Mouse (Mus musculus): ENCODE data around the gene Sar1b. TPM values are rescaled to one million over a fixed set of nuclear protein-coding genes. Genes with fewer than 3 reads are reported as not detected.
"Not testable (repeated sequence)": the region's sequence is repeated elsewhere in the genome, so short reads cannot be mapped to it uniquely, and the experiment has no call there.

The Sar1b gene
- polyA plus RNA-seq, 1 experiment from 2014 or later = 125 TPM

- 86% methylated on average over 5 of the region's 5 CpGs for WGBS
- H3K4me3 ChIP-seq; H3K27me3 ChIP-seq (ENCODE audit: insufficient read depth, poor library complexity, severe bottlenecking); DNase-seq (ENCODE audit: low spot score); H3K27ac ChIP-seq; H3K36me3 ChIP-seq; H3K9me3 ChIP-seq: not testable (repeated sequence)
- peaks cover 13% of the 10 kb centered on the region for H3K4me1 ChIP-seq
Observed at GRCm38 (mm10) chr11:51758207-51758606, 5.3 kb upstream of the Sar1b start.

- Histone ChIP-seq H3K9me3 (no peaks in the 10 kb centered on the region), H3K36me3 (no peaks in the 10 kb centered on the region), H3K27me3 (ENCODE audit: insufficient read depth, poor library complexity, severe bottlenecking) (0 out of 2 replicates have a peak, but pooled peaks cover 5% of the 10 kb centered on the region), H3K27ac (no peak overlapping the region), H3K4me1 (peaks cover 14% of the 10 kb centered on the region), H3K4me3 (no peak overlapping the region)
- WGBS = 84% methylated on average over 2 of the region's 2 CpGs
- DNase-seq (ENCODE audit: low spot score) = no peak
Observed at GRCm38 (mm10) chr11:51759251-51759650, 4.2 kb upstream of the Sar1b start.

GRCm38 (mm10) chr11:51759941-51760657, 3.4 kb upstream of the Sar1b start:
- Histone ChIP-seq H3K27me3 (ENCODE audit: insufficient read depth, poor library complexity, severe bottlenecking) (0 out of 2 replicates have a peak, but pooled peaks cover 5% of the 10 kb centered on the region), H3K4me3 (no peak overlapping the region), H3K36me3 (no peaks in the 10 kb centered on the region), H3K4me1 (peaks cover 13% of the 10 kb centered on the region), H3K27ac (no peak overlapping the region), H3K9me3 (no peaks in the 10 kb centered on the region)
- DNase-seq (ENCODE audit: low spot score) = no peak
- 78% methylated on average over 6 of the region's 6 CpGs for WGBS

- Histone ChIP-seq H3K27ac (no peak overlapping the region), H3K4me1 (peaks cover 10% of the 10 kb centered on the region), H3K27me3 (ENCODE audit: insufficient read depth, poor library complexity, severe bottlenecking) (0 out of 2 replicates have a peak, but pooled peaks cover 5% of the 10 kb centered on the region), H3K4me3 (no peak overlapping the region), H3K9me3 (no peaks in the 10 kb centered on the region), H3K36me3 (no peaks in the 10 kb centered on the region)
- no peak for DNase-seq (ENCODE audit: low spot score)
- WGBS = 68% methylated on average over 5 of the region's 5 CpGs
Observed at GRCm38 (mm10) chr11:51761241-51761640, 2.2 kb upstream of the Sar1b start.

- Histone ChIP-seq H3K4me1 (peaks cover 19% of the 10 kb centered on the region), H3K27ac (peak overlapping the region; percentile 90), H3K27me3 (ENCODE audit: insufficient read depth, poor library complexity, severe bottlenecking) (0 out of 2 replicates have a peak, but pooled peaks cover 5% of the 10 kb centered on the region), H3K9me3 (no peaks in the 10 kb centered on the region), H3K36me3 (0 out of 2 replicates have a peak, but pooled peaks cover 4% of the 10 kb centered on the region), H3K4me3 (peak overlapping the region; percentile 94)
- 5% methylated on average over 13 of the region's 13 CpGs for WGBS
- no peak for DNase-seq (ENCODE audit: low spot score)
Observed at GRCm38 (mm10) chr11:51763955-51764354, 468 bp downstream of the Sar1b start.

- Histone ChIP-seq H3K4me1 (peaks cover 19% of the 10 kb centered on the region), H3K27me3 (ENCODE audit: insufficient read depth, poor library complexity, severe bottlenecking) (0 out of 2 replicates have a peak, but pooled peaks cover 5% of the 10 kb centered on the region), H3K27ac (no peak overlapping the region), H3K9me3 (no peaks in the 10 kb centered on the region), H3K4me3 (peak overlapping the region; percentile 94; the same call in 1 of the 2 replicates), H3K36me3 (0 out of 2 replicates have a peak, but pooled peaks cover 4% of the 10 kb centered on the region)
- no peak for DNase-seq (ENCODE audit: low spot score)
- WGBS = 85% methylated on average over 4 of the region's 4 CpGs
Observed at GRCm38 (mm10) chr11:51764816-51765215, 1.3 kb downstream of the Sar1b start.

GRCm38 (mm10) chr11:51767579-51768220, 4.2 kb downstream of the Sar1b start:
- H3K4me3 ChIP-seq = no peak overlapping the region
- H3K36me3 ChIP-seq = peaks cover 10% of the 10 kb centered on the region; the same call in 1 of the 2 replicates
- no peaks in the 10 kb centered on the region for H3K27me3 ChIP-seq (ENCODE audit: insufficient read depth, poor library complexity, severe bottlenecking)
- H3K9me3 ChIP-seq = no peaks in the 10 kb centered on the region
- no peak overlapping the region for H3K27ac ChIP-seq
- DNase-seq (ENCODE audit: low spot score) = no peak
- 78% methylated on average over 8 of the region's 8 CpGs for whole genome bisulfite sequencing
- H3K4me1 ChIP-seq = peaks cover 19% of the 10 kb centered on the region

GRCm38 (mm10) chr11:51768296-51768695, 4.8 kb downstream of the Sar1b start:
- Histone ChIP-seq H3K27me3 (ENCODE audit: insufficient read depth, poor library complexity, severe bottlenecking) (no peaks in the 10 kb centered on the region), H3K9me3 (no peaks in the 10 kb centered on the region), H3K36me3 (peaks cover 13% of the 10 kb centered on the region; the same call in 1 of the 2 replicates), H3K27ac (no peak overlapping the region), H3K4me3 (no peak overlapping the region), H3K4me1 (peaks cover 19% of the 10 kb centered on the region)
- WGBS = 68% methylated on average over 5 of the region's 5 CpGs
- DNase-seq (ENCODE audit: low spot score) = no peak

GRCm38 (mm10) chr11:51775507-51775906, 12.0 kb downstream of the Sar1b start:
- Histone ChIP-seq H3K27me3 (ENCODE audit: insufficient read depth, poor library complexity, severe bottlenecking) (no peaks in the 10 kb centered on the region), H3K4me1 (no peaks in the 10 kb centered on the region)
- 87% methylated on average over 3 of the region's 3 CpGs for WGBS

GRCm38 (mm10) chr11:51777478-51777877, 14.0 kb downstream of the Sar1b start:
- no peaks in the 10 kb centered on the region for H3K27me3 ChIP-seq (ENCODE audit: insufficient read depth, poor library complexity, severe bottlenecking)
- DNase-seq (ENCODE audit: low spot score) = no peak
- H3K4me3 ChIP-seq = no peak overlapping the region
- peaks cover 42% of the 10 kb centered on the region for H3K36me3 ChIP-seq
- 90% methylated on average over 5 of the region's 5 CpGs for WGBS
- H3K9me3 ChIP-seq = no peaks in the 10 kb centered on the region
- H3K4me1 ChIP-seq = no peaks in the 10 kb centered on the region
- no peak overlapping the region for H3K27ac ChIP-seq

More at GRCm38 (mm10) chr11:51775507-51775906, 12.0 kb downstream of the Sar1b start:
- Histone ChIP-seq H3K27ac (no peak overlapping the region), H3K9me3 (no peaks in the 10 kb centered on the region), H3K36me3 (peaks cover 26% of the 10 kb centered on the region), H3K4me3 (no peak overlapping the region)
- no peak for DNase-seq (ENCODE audit: low spot score)

GRCm38 (mm10) chr11:51780773-51781267, 17.3 kb downstream of the Sar1b start:
- Histone ChIP-seq H3K4me1 (no peaks in the 10 kb centered on the region), H3K27ac (no peak overlapping the region), H3K36me3 (peaks cover 54% of the 10 kb centered on the region), H3K9me3 (no peaks in the 10 kb centered on the region), H3K27me3 (ENCODE audit: insufficient read depth, poor library complexity, severe bottlenecking) (no peaks in the 10 kb centered on the region), H3K4me3 (no peak overlapping the region)
- no peak for DNase-seq (ENCODE audit: low spot score)
- WGBS = 84% methylated on average over 9 of the region's 9 CpGs

- H3K27me3 ChIP-seq (ENCODE audit: insufficient read depth, poor library complexity, severe bottlenecking) = no peaks in the 10 kb centered on the region
- no peak overlapping the region for H3K4me3 ChIP-seq
- H3K36me3 ChIP-seq = peaks cover 69% of the 10 kb centered on the region
- H3K9me3 ChIP-seq = no peaks in the 10 kb centered on the region
- WGBS = 91% methylated on average over 6 of the region's 6 CpGs
- H3K27ac ChIP-seq = no peak overlapping the region
- DNase-seq (ENCODE audit: low spot score) = no peak
- no peaks in the 10 kb centered on the region for H3K4me1 ChIP-seq
Observed at GRCm38 (mm10) chr11:51782721-51783120, 19.2 kb downstream of the Sar1b start.

- no peaks in the 10 kb centered on the region for H3K27me3 ChIP-seq (ENCODE audit: insufficient read depth, poor library complexity, severe bottlenecking)
- H3K4me1 ChIP-seq = no peaks in the 10 kb centered on the region
- H3K4me3 ChIP-seq = no peak overlapping the region
- H3K36me3 ChIP-seq = peaks cover 79% of the 10 kb centered on the region
- H3K27ac ChIP-seq = no peak overlapping the region
- WGBS = 89% methylated on average over 6 of the region's 6 CpGs
- H3K9me3 ChIP-seq = no peaks in the 10 kb centered on the region
- no peak for DNase-seq (ENCODE audit: low spot score)
Observed at GRCm38 (mm10) chr11:51785926-51786325, 22.4 kb downstream of the Sar1b start.
